Mouse (Mus musculus) B cell, adult 2 months (primary cell): Measurements from ENCODE around the gene Gm3591.
"Not testable (repeated sequence)": the region's sequence is repeated elsewhere in the genome, so short reads cannot be mapped to it uniquely, and the experiment has no call there.

Experiments used
- DNase-seq, 2 experiments: peaks; one replicate each; pipeline ENCODE4 v3.0.0; 2022

Gm3591 gene

GRCm38 (mm10) chr14:6412382-6412781 is at the start of gene Gm3591:
TSS of gene Gm3591 (minus strand) at chr14:6412482.
- not testable (repeated sequence) for DNase-seq

GRCm38 (mm10) chr14:6444511-6444910 is 32.2 kb upstream of the Gm3591 start, which contains the start of gene Gm3594:
TSS of gene Gm3594 (minus strand) at chr14:6444611.
- not testable (repeated sequence) for DNase-seq

GRCm38 (mm10) chr14:6440774-6441173 is 28.5 kb upstream of the Gm3591 start:
- not testable (repeated sequence) for DNase-seq

- not testable (repeated sequence) for DNase-seq
Observed at GRCm38 (mm10) chr14:6440206-6440605, 27.9 kb upstream of the Gm3591 start.

- not testable (repeated sequence) for DNase-seq
Observed at GRCm38 (mm10) chr14:6426766-6427165, 14.5 kb upstream of the Gm3591 start.

GRCm38 (mm10) chr14:6426353-6426752 is 14.1 kb upstream of the Gm3591 start:
- not testable (repeated sequence) for DNase-seq

- not testable (repeated sequence) for DNase-seq
Observed at GRCm38 (mm10) chr14:6390219-6390618, 22.1 kb downstream of the Gm3591 start, which contains the start of gene Gm16440. TSS of gene Gm16440 (minus strand) at chr14:6390319.
